Mouse (Mus musculus): ENCODE results near the gene Slc25a30. TPM values are rescaled to one million over a fixed set of nuclear protein-coding genes. Genes with fewer than 3 reads are reported as not detected.
A peak's percentile ranks its signal among the peaks of the same experiment; 100 is the strongest.
"Not testable (repeated sequence)": the region's sequence is repeated elsewhere in the genome, so short reads cannot be mapped to it uniquely, and the experiment has no call there.

The Slc25a30 gene
- total RNA-seq (2015; ENCODE audit: low replicate concordance): 15.1 and 18.0 TPM in 2 replicates
- total RNA-seq (2017; ENCODE audit: low replicate concordance): 6.3 and 15.4 TPM in 2 replicates

DNA sequence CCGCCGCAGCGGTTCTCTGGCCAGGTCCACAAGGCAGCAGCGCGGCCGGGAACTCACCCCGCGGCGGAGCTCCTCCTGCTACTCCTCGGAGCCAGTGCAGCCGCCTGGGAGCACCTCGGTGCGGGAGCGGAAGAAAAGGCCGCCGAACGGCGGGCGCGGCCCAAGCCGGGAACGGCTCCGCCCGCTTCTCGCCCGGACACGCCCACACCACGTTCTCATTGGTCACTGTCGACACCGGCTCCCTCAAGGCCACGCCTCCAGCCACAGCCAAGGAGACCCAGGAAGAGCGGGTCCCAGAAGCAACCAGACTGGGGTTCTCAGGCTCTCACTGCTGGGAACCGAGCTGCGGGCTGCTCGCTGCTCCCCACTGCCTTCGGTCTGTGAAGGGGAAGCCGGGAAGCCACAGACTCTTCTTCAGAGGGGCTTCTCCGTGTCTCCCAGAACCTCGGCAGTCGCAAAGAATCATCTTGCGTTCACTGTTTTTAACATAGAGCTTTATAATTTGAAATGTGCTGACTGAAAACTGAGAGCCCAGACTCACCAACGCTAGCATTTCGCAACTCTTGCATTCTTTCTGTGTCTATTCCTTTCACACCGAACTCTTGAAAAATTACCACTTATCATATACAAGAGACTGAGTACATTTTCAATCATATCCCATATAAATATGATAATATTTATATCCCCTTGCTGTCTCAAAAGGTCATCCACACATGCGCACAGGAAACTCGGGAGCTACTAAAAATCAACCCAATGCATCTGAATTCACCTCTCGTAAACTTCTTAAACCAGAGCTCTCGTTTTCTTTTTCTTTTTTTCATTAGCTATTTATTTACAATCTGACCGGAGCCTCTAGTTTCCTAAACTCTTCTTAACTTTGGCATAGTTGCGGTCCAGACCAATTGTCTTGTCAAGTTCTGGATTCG is at the start of gene Slc25a30:
Gene Slc25a30, minus strand, starts transcription at position 170 of the 926 bp plus-strand sequence.
- peak; percentile 98 for ATAC-seq (replicated peaks; ENCODE audit: low FRiP score, poor library complexity, severe bottlenecking)

DNA sequence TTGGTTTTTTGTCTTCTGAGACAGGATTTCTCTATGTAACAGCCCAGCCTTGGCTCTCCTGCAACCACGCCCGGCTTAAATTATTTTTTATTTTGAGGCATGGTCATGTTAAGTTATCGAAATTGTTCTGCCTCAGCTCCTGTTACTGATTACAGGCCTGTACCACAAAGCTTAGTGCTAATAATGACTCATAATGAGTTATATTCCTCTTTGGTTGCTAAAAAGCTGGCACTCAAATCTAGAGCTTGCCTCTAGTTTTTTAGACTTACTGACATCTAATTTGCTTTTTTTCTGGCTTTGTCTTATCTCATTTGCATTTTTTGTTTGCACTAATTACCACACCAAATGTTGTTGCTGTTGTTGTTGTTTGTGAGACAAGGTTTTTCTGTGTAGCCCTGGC is 49.7 kb upstream of the Slc25a30 start:
- ATAC-seq (replicated peaks; ENCODE audit: low FRiP score, poor library complexity, severe bottlenecking): no peak

GRCm38 (mm10) chr14:75834739-75835381 is 48.0 kb upstream of the Slc25a30 start:
- peak; percentile 62 for ATAC-seq (replicated peaks; ENCODE audit: low FRiP score, poor library complexity, severe bottlenecking)

DNA sequence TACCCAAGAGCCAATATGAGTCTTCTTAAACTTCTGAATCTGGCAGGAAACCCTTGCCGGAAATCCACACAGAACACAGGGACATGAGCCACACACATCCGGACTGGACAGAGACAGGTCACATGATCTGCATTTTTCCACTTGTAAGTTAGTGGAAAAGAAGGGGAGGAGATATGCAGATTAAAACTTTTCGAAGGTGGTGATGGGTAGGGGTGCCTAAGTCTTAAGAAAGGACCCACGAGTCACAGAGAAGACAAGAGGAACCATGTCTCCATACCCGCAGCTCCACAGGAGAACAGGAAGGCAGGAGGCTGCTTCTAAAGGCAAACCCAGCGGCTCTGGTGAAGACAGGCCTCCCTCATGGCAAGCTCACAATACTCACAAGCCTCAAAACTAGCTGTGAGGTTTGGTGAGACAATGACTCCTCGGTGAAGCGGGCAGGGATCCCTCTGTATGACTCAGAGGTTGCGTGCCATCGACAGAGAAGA is 47.5 kb upstream of the Slc25a30 start:
- peak; percentile 56 for ATAC-seq (replicated peaks; ENCODE audit: low FRiP score, poor library complexity, severe bottlenecking)

DNA sequence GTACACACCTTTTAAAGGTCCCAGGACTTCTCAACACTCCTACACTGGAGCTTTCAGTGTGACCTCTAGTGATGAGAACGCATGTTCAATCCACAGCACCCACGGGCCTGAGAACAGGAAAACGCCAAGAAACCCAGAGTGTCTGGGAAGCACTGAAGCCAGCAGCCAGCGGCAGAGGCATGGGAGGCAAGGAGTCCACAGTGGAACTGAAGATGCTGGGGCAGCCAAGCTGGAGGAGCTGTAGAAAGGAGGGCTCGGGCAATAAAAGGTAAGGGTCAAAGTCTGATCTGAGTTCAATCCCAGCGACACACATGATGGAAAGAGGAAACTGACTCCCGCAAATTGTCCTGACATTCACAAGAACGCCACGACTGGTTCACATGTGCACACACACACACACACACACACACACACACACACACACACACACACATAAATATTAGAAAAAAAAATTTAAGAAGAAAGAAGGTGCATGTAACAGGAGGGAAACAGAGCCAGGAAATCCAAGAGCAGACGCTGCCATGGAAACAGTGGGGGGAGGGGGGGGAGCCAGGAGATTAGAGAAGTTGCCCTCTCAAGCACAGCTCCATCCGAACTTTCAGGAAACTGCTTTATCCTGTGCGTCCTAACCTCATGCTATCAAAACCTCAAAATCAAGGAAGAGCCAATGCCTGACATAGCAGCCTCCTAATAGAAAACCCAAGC is 46.9 kb upstream of the Slc25a30 start:
- no peak for ATAC-seq (replicated peaks; ENCODE audit: low FRiP score, poor library complexity, severe bottlenecking)

DNA sequence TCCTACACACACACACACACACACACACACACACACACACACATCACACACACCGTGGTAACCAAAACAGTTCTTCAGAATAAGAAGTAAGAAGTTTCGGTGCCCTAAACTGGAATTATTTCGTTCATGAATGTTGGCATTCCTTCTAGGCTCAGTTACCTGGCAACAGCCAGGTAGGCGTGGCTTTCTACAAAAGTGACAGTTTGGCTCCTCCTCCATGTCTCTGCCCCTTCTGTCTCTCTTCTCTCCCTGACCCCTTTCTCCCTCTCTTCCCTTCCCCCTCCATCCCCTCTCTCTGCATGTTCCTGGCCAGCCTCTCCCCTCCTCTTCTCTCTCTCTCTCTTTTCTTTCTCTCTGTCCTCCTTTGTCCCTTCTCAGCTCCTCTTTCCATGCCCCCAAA is 46.1 kb upstream of the Slc25a30 start:
- no peak for ATAC-seq (replicated peaks; ENCODE audit: low FRiP score, poor library complexity, severe bottlenecking)

DNA sequence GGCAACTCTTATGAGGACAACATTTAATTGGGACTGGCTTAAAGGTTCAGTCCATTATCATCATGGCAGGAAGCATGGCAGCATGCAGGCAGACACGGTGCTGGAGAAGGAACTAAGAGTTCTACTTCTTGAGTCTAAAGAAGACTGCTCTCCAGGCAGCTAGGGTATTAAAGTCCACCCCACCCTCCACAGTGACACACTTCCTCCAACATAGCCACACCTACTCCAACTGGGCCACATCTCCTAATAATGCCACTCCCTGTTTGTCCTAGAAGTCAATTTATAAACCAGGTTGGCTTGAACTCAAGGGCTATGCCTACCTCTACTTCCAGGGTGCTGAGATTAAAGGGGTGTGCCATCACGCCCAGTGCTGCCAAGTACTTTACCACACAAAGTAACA is 45.2 kb upstream of the Slc25a30 start:
- peak; percentile 32 for ATAC-seq (replicated peaks; ENCODE audit: low FRiP score, poor library complexity, severe bottlenecking)

GRCm38 (mm10) chr14:75829817-75830216 is 43.0 kb upstream of the Slc25a30 start:
- ATAC-seq (replicated peaks; ENCODE audit: low FRiP score, poor library complexity, severe bottlenecking): not testable (repeated sequence)

- peak; percentile 87 for ATAC-seq (replicated peaks; ENCODE audit: low FRiP score, poor library complexity, severe bottlenecking)
Observed at GRCm38 (mm10) chr14:75828866-75829806, 42.3 kb upstream of the Slc25a30 start.

DNA sequence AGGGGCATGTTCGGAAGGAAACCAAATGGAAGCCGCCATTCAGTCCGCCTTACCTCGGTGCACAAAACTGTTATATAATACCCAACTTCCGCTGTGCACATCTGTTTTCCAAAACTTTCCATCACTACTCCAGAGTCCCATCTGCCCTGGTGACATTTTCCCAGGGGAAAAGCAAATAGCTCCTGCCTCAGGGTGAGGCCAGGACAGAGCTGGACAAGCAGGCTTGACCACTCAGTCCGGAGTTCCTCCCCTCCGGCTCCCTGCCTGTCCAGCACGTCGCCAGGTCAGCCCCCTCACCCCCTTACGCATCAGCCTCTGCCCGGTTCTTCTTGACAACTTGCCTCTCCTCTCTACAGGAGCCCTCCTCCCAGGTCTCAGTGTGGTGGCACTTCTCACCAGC is 41.4 kb upstream of the Slc25a30 start:
- ATAC-seq (replicated peaks; ENCODE audit: low FRiP score, poor library complexity, severe bottlenecking): peak; percentile 20

DNA sequence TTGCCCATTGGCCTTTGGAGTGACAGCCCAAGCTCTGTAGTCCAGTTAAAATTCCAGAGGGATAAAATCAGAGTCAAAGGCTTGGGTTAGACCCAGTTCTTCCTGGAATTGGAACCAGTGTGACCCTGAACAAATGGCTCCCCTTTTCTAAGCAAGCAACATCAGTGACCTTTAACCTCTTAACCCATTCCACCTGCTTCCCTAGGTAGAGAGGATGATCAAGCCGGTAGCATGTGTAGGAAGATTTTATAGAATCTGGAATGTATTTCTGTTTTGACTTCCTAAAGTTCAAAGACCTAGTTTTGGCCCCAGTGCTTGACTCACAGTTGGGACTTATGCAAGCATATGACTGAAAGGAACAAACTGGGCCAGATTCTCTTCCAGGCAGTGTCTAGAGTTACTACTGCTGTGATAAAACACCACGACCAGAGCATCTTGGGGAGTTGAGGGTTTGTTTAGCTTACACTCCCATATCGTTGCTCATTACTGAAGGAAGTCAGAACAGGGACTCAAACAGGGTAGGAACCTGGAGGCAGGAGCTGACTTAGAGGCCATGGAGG is 40.1 kb upstream of the Slc25a30 start:
- no peak for ATAC-seq (replicated peaks; ENCODE audit: low FRiP score, poor library complexity, severe bottlenecking)

- no peak for ATAC-seq (replicated peaks; ENCODE audit: low FRiP score, poor library complexity, severe bottlenecking)
Observed at GRCm38 (mm10) chr14:75820007-75820406, 33.2 kb upstream of the Slc25a30 start.

DNA sequence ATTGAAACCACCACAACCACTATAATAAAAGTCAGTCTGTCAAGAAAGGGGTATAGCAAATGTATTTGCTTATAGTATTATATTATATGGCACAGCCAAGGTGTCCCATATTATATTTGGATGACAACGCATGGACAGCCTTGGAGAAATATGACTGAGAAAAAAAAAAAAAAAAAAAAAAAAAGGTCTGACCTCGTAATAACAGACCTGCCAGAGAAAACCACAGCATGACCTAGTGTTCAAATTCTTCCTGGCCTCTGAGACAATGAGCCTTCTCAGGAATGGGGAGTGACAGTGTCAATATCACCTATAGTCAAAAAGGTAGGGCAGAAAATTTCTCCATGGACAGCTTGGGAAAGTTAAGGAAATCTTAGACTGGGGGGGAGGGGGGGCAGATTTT is 32.5 kb upstream of the Slc25a30 start:
- no peak for ATAC-seq (replicated peaks; ENCODE audit: low FRiP score, poor library complexity, severe bottlenecking)

GRCm38 (mm10) chr14:75818528-75818927 is 31.7 kb upstream of the Slc25a30 start:
- ATAC-seq (replicated peaks; ENCODE audit: low FRiP score, poor library complexity, severe bottlenecking): no peak

DNA sequence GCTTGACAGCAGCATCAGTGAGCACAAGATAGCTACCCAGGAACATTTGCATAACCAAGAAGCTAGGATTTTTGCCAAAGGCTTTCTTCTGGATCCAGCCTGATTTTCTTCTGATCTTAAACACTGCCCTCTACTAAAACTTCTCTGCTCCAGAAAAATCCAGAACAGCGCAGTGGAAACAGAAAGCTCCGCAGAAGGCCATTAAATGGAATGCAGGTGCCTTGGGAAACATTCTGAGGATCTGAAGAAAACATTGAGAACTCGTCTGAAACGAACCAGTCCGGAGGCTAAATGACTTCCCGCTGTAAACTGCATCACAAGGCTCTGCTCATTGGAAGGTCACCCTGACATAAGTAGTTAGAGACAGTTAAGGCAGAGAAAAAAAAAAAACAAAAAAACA is 23.1 kb upstream of the Slc25a30 start:
- ATAC-seq (replicated peaks; ENCODE audit: low FRiP score, poor library complexity, severe bottlenecking): no peak

DNA sequence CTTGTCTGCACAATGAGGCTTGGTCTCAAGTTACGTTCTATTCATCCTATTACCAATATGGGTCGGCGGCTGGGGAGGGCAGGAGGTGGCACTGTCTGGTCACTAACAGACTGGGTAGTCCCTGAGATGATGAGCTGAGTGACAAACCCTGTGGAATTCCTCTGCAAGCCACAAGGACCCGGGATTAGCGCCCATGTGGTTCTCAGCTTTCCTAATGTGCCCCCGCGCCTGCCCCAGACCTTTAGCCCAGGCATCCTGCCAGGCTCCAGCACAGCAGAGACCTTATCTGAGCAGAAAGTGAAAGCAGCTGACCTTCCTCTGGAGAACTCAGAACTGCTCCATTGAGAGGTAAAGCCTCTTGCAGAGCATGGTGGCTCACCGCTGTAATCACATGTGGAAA is 21.0 kb upstream of the Slc25a30 start:
- no peak for ATAC-seq (replicated peaks; ENCODE audit: low FRiP score, poor library complexity, severe bottlenecking)

- ATAC-seq (replicated peaks; ENCODE audit: low FRiP score, poor library complexity, severe bottlenecking): no peak
Observed at GRCm38 (mm10) chr14:75797769-75798386, 11.0 kb upstream of the Slc25a30 start.

DNA sequence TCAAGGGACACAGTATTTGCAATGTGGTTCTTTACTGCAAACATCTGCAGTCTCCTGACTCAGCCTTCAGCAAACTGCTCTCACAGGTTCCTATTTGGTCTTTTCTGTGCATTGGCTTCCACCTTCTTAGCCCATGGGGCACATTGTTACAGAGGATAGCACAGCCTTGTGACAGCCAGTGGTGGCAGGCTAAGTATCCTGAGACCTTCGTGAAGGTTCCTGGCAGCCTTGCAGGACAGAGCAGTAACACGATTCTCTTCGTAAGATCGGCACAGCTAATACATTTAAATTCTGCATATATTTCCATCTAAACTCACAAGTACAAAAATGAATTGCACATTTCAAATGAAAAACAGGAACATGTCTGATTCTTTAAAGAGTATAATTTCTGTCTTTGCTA is 9.1 kb upstream of the Slc25a30 start:
- no peak for ATAC-seq (replicated peaks; ENCODE audit: low FRiP score, poor library complexity, severe bottlenecking)
